Mouse (Mus musculus) heart, embryonic 16.5 days (tissue): ENCODE results near the gene Llgl2. TPM values are rescaled to one million over a fixed set of nuclear protein-coding genes. Genes with fewer than 3 reads are reported as not detected.

Experiments used
- ATAC-seq: fragments of 200-750 bp; cut with Nextera tagmentation; replicated peaks from 2 replicates; pipeline ENCODE4 v1.8.0; 2017; ENCODE audit warnings: moderate number of reproducible peaks; ENCODE audit not compliant: insufficient read depth, low FRiP score; ENCODE audit errors: extremely low read depth
- H3K27ac ChIP-seq: fragments of 300-500 bp; sonication (generic); 2 replicates; pipeline ENCODE4 v1.5.1; 2014; ENCODE audit warnings: mild to moderate bottlenecking, low read length, control low read depth, moderate library complexity
- H3K27me3 ChIP-seq: fragments of 300-500 bp; sonication (generic); 2 replicates; pipeline ENCODE4 v1.6.1; 2014; ENCODE audit warnings: low read length, mixed read lengths; ENCODE audit not compliant: control insufficient read depth, insufficient read depth
- H3K36me3 ChIP-seq: fragments of 300-500 bp; sonication (generic); 2 replicates; pipeline ENCODE4 v1.6.1; 2014; ENCODE audit not compliant: control insufficient read depth, insufficient read depth
- H3K4me1 ChIP-seq: fragments of 300-500 bp; sonication (generic); 2 replicates; pipeline ENCODE4 v1.6.1; 2014; ENCODE audit warnings: low read length, mixed read lengths; ENCODE audit not compliant: control insufficient read depth, insufficient read depth
- H3K4me2 ChIP-seq: fragments of 300-500 bp; sonication (generic); 2 replicates; pipeline ENCODE4 v1.6.1; 2014; ENCODE audit warnings: low read depth, mild to moderate bottlenecking, control low read depth, low read length
- H3K4me3 ChIP-seq: fragments of 300-500 bp; sonication (generic); 2 replicates; pipeline ENCODE4 v1.5.1; 2014; ENCODE audit warnings: mild to moderate bottlenecking, control low read depth, low read length
- H3K9ac ChIP-seq: fragments of 300-500 bp; sonication (generic); 2 replicates; pipeline ENCODE4 v1.6.1; 2014; ENCODE audit warnings: low read length, control low read depth
- H3K9me3 ChIP-seq: fragments of 300-500 bp; sonication (generic); replicated peaks from 2 replicates; pipeline ENCODE4 v1.6.1; 2016; ENCODE audit warnings: low read length; ENCODE audit not compliant: control insufficient read depth
- WGBS: fragments of 180-500 bp; shearing (Covaris S2); extraction: QIAGEN DNeasy Blood & Tissue Kit; methylation state at CpG from one replicate; pipeline ENCODE4 v1.1.7; 2014; 5-methylcytosine and 5-hydroxymethylcytosine counted together
- polyA plus RNA-seq: library from polyadenylated mRNA; unstranded; fragments of >200 nt; fragmentation: Nextera tagmentation; extraction: Ambion mirVana; gene quantifications from 2 replicates; pipeline ENCODE4 v1.2.1, GENCODE M21; 2015

The Llgl2 gene
- polyA plus RNA-seq, 1 experiment from 2014 or later: 17.7 TPM

DNA sequence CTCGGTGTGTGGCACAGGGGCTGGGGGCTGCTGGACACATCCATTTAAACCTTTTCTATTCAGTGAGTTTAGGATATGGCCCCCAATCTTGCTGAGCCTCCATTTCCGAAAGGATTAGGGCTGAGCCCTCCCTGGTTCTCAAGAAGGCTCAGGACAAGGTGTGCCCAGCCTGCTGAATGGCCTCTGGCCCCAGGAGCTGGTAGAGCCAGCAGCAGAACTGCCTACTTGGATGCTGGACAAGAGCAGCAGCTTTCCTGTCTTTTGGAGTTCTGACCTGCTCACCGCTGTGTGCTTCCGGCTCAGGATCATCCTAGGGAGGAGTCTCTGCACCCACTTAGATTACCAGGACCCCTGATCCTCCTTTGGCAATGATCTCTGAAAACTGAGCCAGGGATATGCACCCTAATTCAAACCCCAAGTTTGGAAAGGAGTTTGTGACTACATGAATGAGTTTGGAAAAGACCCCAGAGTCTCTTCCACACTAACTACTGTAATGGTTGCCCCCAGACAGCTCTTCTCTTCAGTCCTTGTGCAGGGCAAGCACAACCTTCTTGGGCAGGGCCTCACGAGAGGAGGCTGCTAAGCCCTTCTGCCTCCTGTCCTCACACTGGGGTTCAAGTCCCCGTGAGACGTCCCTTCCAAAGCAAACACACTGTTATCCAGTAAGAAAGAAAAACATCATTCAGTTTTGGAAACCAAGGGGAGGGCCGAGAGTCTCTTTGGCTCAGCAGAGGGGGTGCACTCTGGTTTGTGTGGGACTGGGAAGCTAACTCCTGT is 76.9 kb downstream of the Llgl2 start:
- Histone ChIP-seq H3K9me3 (no peaks in the 10 kb centered on the region), H3K27me3 (no peaks in the 10 kb centered on the region), H3K27ac (peak overlapping the region; percentile 98), H3K36me3 (0 out of 2 replicates have a peak, but pooled peaks cover 4% of the 10 kb centered on the region), H3K4me1 (peaks cover 59% of the 10 kb centered on the region), H3K4me2 (peak overlapping the region; percentile 67), H3K4me3 (peak overlapping the region; percentile 57), H3K9ac (peak overlapping the region; percentile 75)
- WGBS: 53% methylated on average over 8 of the region's 8 CpGs
- no peak for ATAC-seq

GRCm38 (mm10) chr11:115901338-115902161 is 77.7 kb downstream of the Llgl2 start:
- Histone ChIP-seq H3K4me3 (peak overlapping the region; percentile 57), H3K4me2 (peak overlapping the region; percentile 67), H3K9ac (peak overlapping the region; percentile 75), H3K36me3 (peaks cover 6% of the 10 kb centered on the region; the same call in 1 of the 2 replicates), H3K9me3 (no peaks in the 10 kb centered on the region), H3K4me1 (peaks cover 59% of the 10 kb centered on the region), H3K27ac (peak overlapping the region; percentile 98), H3K27me3 (no peaks in the 10 kb centered on the region)
- 52% methylated on average over 9 of the region's 9 CpGs for WGBS
- ATAC-seq: no peak

- WGBS: 32% methylated on average over 5 of the region's 5 CpGs
- no peaks in the 10 kb centered on the region for H3K27me3 ChIP-seq
- H3K4me3 ChIP-seq: peak overlapping the region; percentile 57
- H3K4me2 ChIP-seq: peak overlapping the region; percentile 67
- peak; percentile 46 for ATAC-seq
- peak overlapping the region; percentile 75 for H3K9ac ChIP-seq
- H3K4me1 ChIP-seq: peaks cover 59% of the 10 kb centered on the region
- no peaks in the 10 kb centered on the region for H3K9me3 ChIP-seq
- peaks cover 7% of the 10 kb centered on the region; the same call in 1 of the 2 replicates for H3K36me3 ChIP-seq
- H3K27ac ChIP-seq: peak overlapping the region; percentile 98
These were observed 78.3 kb downstream of the Llgl2 start for GRCm38 (mm10) chr11:115902177-115902576.

GRCm38 (mm10) chr11:115902831-115903230 is 79.0 kb downstream of the Llgl2 start:
- Histone ChIP-seq H3K27ac (peak overlapping the region; percentile 98), H3K4me2 (peak overlapping the region; percentile 67), H3K27me3 (no peaks in the 10 kb centered on the region), H3K4me1 (peaks cover 59% of the 10 kb centered on the region), H3K9me3 (no peaks in the 10 kb centered on the region), H3K36me3 (peaks cover 11% of the 10 kb centered on the region; the same call in 1 of the 2 replicates), H3K9ac (peak overlapping the region; percentile 75), H3K4me3 (peak overlapping the region; percentile 57)
- ATAC-seq: no peak
- 28% methylated on average over 1 of the region's 1 CpGs for WGBS

- 24% methylated on average over 11 of the region's 11 CpGs for WGBS
- H3K4me2 ChIP-seq: peak overlapping the region; percentile 67
- H3K4me1 ChIP-seq: peaks cover 55% of the 10 kb centered on the region
- peaks cover 18% of the 10 kb centered on the region for H3K36me3 ChIP-seq
- peak overlapping the region; percentile 98 for H3K27ac ChIP-seq
- no peak overlapping the region; the same call in 1 of the 2 replicates for H3K4me3 ChIP-seq
- peak overlapping the region; percentile 75 for H3K9ac ChIP-seq
- no peaks in the 10 kb centered on the region for H3K27me3 ChIP-seq
- ATAC-seq: peak; percentile 76
- no peaks in the 10 kb centered on the region for H3K9me3 ChIP-seq
These were observed 79.8 kb downstream of the Llgl2 start for GRCm38 (mm10) chr11:115903384-115904230.

DNA sequence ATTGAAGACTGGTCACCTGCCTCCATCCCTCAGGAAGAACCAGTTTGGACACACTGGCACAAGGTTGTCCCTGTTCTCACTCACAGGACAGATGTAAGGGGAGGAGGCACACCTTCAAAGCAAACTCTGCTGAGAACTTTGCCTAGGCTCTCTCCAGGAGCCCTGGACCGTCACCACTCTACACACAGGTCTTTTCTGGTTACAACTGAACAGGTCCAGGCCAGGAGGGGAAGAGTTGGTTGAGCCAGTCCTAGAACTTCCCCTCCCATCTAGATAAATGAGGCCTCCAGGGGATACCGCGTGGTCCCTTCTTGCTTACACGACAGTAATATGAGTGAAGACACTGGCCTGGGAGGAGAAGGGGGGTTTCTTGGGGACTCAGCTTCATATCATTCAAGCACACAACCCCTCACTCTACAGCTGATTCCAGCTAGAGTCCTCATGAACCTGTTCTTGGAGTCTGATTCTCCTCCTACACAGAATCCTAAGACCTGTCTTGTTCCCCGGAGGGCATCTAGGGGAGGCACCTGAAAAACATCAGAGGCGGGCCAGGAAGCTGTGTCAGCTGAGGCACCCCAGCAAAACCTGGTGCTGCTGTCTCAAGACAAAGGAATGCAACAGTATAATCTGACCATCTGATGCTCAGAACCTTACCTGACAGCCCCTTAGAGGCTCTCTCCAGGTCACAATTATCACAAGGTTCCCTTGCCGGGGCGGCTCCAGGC is 80.5 kb downstream of the Llgl2 start:
- peak overlapping the region; percentile 98 for H3K27ac ChIP-seq
- H3K9me3 ChIP-seq: no peaks in the 10 kb centered on the region
- H3K4me2 ChIP-seq: peak overlapping the region; percentile 13; the same call in 1 of the 2 replicates
- H3K36me3 ChIP-seq: peaks cover 18% of the 10 kb centered on the region
- 63% methylated on average over 8 of the region's 8 CpGs for WGBS
- no peaks in the 10 kb centered on the region for H3K27me3 ChIP-seq
- no peak overlapping the region for H3K4me3 ChIP-seq
- ATAC-seq: no peak
- peaks cover 48% of the 10 kb centered on the region for H3K4me1 ChIP-seq
- H3K9ac ChIP-seq: peak overlapping the region; percentile 75
